Mouse (Mus musculus): ENCODE measurements around the gene Ttc4.

GRCm38 (mm10) chr4:106629374-106629773 lies 49.4 kb downstream of the Ttc4 start:
- no peak for TF ChIP-seq CTCF (IDR thresholded peaks at IDR 0.05; ENCODE audit: control insufficient read depth, insufficient read depth, insufficient replicate concordance, low read depth, low read length)
- TF ChIP-seq POLR2A (IDR thresholded peaks at IDR 0.05; ENCODE audit: control insufficient read depth, low read depth, low read length), result no peak
